Mouse (Mus musculus) heart, postnatal 14 days (tissue): ENCODE data around the gene Ankrd63. TPM values are rescaled to one million over a fixed set of nuclear protein-coding genes. Genes with fewer than 3 reads are reported as not detected.

Experiments
- DNase-seq, 2 experiments: peaks; one replicate each; pipeline ENCODE4 v3.0.0; 2021 to 2022
- intact Hi-C: fragments of 180-260 bp; cut with DNase I; formaldehyde crosslinking; loops from one replicate; pipeline ENCODE4 v1.15.1; 2025
- total RNA-seq, 2 experiments: library from RNA; stranded (reverse); gene quantifications; 2 replicates each; pipeline ENCODE4 v1.2.3; 2021

Gene Ankrd63
- total RNA-seq, 2 experiments from 2014 or later: 1.7 to 2.8 TPM

GRCm38 (mm10) chr2:118729194-118729593 lies 25.4 kb upstream of the Ankrd63 start:
- intact Hi-C loops: no loop called here
- DNase-seq: no peak

- intact Hi-C loops: no loop called here
These were observed 24.6 kb upstream of the Ankrd63 start, which contains the start of gene Plcb2 for GRCm38 (mm10) chr2:118728337-118728736. Plcb2 (minus strand) TSS chr2:118728438.

GRCm38 (mm10) chr2:118727911-118728310 lies 24.1 kb upstream of the Ankrd63 start:
- DNase-seq: no peak
- intact Hi-C loops: no loop called here

More at GRCm38 (mm10) chr2:118728337-118728736, 24.6 kb upstream of the Ankrd63 start, which contains the start of gene Plcb2:
- no peak for DNase-seq

- no peak for DNase-seq
- intact Hi-C loops: no loop called here
These were observed 23.1 kb upstream of the Ankrd63 start for GRCm38 (mm10) chr2:118726873-118727272.

- no peak for DNase-seq
- intact Hi-C loops: no loop called here
These were observed 21.7 kb upstream of the Ankrd63 start for GRCm38 (mm10) chr2:118725511-118725910.

- intact Hi-C loops: no loop called here
- DNase-seq: no peak
These were observed 20.1 kb upstream of the Ankrd63 start for GRCm38 (mm10) chr2:118723693-118724486.

GRCm38 (mm10) chr2:118716677-118717076 lies 12.9 kb upstream of the Ankrd63 start:
- intact Hi-C loops: no loop called here
- DNase-seq: peak; percentile 50 to 71

- no peak for DNase-seq
- intact Hi-C loops: no loop called here
These were observed 10.5 kb upstream of the Ankrd63 start for GRCm38 (mm10) chr2:118714230-118714629.

GRCm38 (mm10) chr2:118713631-118714030 lies 9.9 kb upstream of the Ankrd63 start:
- DNase-seq: no peak
- intact Hi-C loops: no loop called here

- intact Hi-C loops: no loop called here
- peak; percentile 61 to 71 for DNase-seq
These were observed 7.3 kb upstream of the Ankrd63 start for GRCm38 (mm10) chr2:118711038-118711494.

- intact Hi-C loops: no loop called here
- no peak for DNase-seq
These were observed 6.0 kb upstream of the Ankrd63 start for GRCm38 (mm10) chr2:118709655-118710221.

- peak in 1 of 2 experiments; percentile 35 for DNase-seq
These were observed 4.7 kb upstream of the Ankrd63 start for GRCm38 (mm10) chr2:118708472-118708871.

GRCm38 (mm10) chr2:118706436-118706835 lies 2.7 kb upstream of the Ankrd63 start:
- no peak for DNase-seq
- intact Hi-C loops: no loop called here

More at GRCm38 (mm10) chr2:118708472-118708871, 4.7 kb upstream of the Ankrd63 start:
- intact Hi-C loops: no loop called here

GRCm38 (mm10) chr2:118702883-118703761 lies 641 bp downstream of the Ankrd63 start:
- intact Hi-C loops: loop anchor here (5.0 kb wide), 1 partner anchor 39 kb away; no protein-coding TSS in a partner anchor
- DNase-seq: peak; percentile 68

- DNase-seq: no peak
- intact Hi-C loops: loop anchor here (5.0 kb wide), 1 partner anchor 40 kb away; no protein-coding TSS in a partner anchor
These were observed 1.5 kb downstream of the Ankrd63 start for GRCm38 (mm10) chr2:118701971-118702882.

- intact Hi-C loops: loop anchor here (5.0 kb wide), 1 partner anchor 41 kb away; no protein-coding TSS in a partner anchor
- DNase-seq: no peak
These were observed 2.6 kb downstream of the Ankrd63 start for GRCm38 (mm10) chr2:118701161-118701560.

- peak; percentile 90 to 94 for DNase-seq
- intact Hi-C loops: loop anchor here (1.0 to 5.0 kb wide), 2 partner anchors 42 to 183 kb away; no protein-coding TSS in a partner anchor
These were observed 3.3 kb downstream of the Ankrd63 start for GRCm38 (mm10) chr2:118700179-118701062.

GRCm38 (mm10) chr2:118697955-118698354 lies 5.8 kb downstream of the Ankrd63 start:
- intact Hi-C loops: loop anchor here (5.0 kb wide), 1 partner anchor 151 kb away; the partner anchor contains the start of gene Bmf
- DNase-seq: no peak
